Mouse (Mus musculus): ENCODE measurements around the gene G0s2. TPM values are rescaled to one million over a fixed set of nuclear protein-coding genes. Genes with fewer than 3 reads are reported as not detected.
"Not testable (repeated sequence)": the region's sequence is repeated elsewhere in the genome, so short reads cannot be mapped to it uniquely, and the experiment has no call there.

G0s2 gene
- polyA plus RNA-seq, 1 experiment from 2014 or later, result 7.1 TPM

DNA sequence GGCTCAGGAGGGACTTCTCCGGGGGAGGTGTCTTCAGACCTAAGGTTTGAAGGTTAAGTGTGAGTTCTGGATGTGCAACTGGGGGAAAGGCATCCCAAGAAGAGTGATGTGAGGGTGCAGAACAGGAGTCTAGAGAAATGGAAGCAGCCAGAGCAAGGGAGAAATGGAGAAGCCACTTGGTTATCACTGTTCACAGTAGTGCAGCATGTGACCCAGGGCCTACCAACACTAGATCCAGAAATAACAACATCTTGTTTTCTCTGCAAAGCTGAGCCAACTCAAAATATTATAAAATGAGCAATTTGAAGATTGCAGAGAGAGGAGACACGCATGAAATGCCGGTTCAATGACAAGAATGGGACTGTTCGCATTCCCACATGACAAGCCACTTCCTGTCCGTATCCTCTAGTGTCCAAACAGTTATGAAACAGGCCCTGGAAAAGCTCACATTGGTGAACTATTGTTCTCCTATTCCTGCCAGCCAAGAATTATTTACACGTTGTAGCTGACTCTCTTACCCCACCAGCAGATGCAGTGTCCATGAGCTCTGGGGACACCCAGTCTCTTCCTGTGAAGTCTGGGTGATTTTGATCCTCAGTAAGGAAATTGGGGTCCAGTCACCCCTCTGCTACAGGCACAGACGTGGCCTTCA is 11.0 kb downstream of the G0s2 start:
- H3K9ac ChIP-seq, result no peak overlapping the region
- H3K27ac ChIP-seq, result no peak overlapping the region
- H3K36me3 ChIP-seq, result no peaks in the 10 kb centered on the region
- H3K27me3 ChIP-seq, result no peaks in the 10 kb centered on the region
- H3K9me3 ChIP-seq (replicated peaks), result no peaks in the 10 kb centered on the region
- ATAC-seq (ENCODE audit: low FRiP score), result no peak
- no peak overlapping the region for H3K4me2 ChIP-seq (replicated peaks)
- WGBS, result 77% methylated on average over 7 of the region's 7 CpGs
- no peak overlapping the region for H3K4me3 ChIP-seq
- H3K4me1 ChIP-seq, result no peaks in the 10 kb centered on the region

DNA sequence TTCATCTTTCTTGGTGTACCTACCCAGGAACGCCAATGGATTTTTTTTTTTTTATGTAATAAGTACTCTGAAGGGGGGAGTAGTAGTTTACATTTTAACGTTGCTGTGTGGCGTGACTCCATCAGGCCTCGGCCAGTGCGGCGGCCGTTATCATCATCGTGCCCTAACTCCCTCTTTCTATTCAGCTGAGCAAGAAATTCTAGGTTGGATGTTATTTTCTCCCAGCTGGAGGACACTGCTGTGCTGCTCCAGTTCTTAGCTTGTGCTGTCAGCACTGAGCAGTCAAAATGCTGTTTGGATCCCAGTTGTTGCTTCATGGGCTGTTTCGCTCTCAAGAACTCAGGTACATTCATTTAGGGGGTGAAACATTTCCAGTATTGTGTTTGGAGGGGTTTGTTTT is 13.5 kb downstream of the G0s2 start:
- 85% methylated on average over 9 of the region's 9 CpGs for WGBS
- no peaks in the 10 kb centered on the region for H3K4me1 ChIP-seq
- no peaks in the 10 kb centered on the region for H3K9me3 ChIP-seq (replicated peaks)
- H3K36me3 ChIP-seq, result no peaks in the 10 kb centered on the region
- no peaks in the 10 kb centered on the region for H3K27me3 ChIP-seq
- no peak overlapping the region for H3K4me3 ChIP-seq
- ATAC-seq (ENCODE audit: low FRiP score), result no peak
- no peak overlapping the region for H3K27ac ChIP-seq
- no peak overlapping the region for H3K4me2 ChIP-seq (replicated peaks)
- no peak overlapping the region for H3K9ac ChIP-seq

DNA sequence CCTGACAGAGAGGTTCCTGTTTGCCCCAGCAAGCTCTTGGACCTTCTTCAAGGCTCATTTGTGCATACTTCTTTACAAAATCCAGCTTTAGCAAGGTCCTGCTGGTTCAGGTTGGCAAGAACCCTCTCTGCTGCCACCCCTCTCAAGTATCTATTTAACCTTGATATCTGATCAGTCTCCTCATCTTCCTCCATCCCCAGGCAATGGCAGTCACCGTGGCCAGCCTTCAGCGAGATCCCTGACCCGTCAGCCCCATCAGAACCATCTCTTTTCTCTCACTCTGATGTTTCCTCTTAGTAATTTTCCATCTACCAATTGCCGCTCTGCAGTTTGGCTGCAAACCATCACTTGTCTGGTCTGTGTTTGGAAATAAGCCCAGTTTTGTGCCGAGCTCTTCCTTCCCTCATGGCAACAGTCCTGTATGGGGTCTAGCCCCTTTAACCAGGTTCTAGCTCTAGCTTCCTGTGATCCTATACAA is 16.4 kb downstream of the G0s2 start:
- WGBS, result 83% methylated on average over 5 of the region's 5 CpGs
- no peak for ATAC-seq (ENCODE audit: low FRiP score)
- H3K4me3 ChIP-seq, result no peak overlapping the region

DNA sequence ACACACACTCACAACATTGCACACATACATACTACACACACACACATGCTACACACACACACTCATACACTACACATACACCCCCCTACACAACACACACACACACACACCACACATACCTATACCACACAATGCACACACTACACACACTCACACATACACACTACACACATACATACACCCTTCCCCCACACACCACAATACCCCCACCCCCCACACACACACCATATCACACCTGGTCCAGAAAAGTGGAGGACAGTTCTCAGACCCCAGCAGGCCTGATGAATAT is 16.8 kb downstream of the G0s2 start:
- peak overlapping the region; percentile 24; the same call in 1 of the 2 replicates for H3K9ac ChIP-seq
- H3K9me3 ChIP-seq (replicated peaks), result no peaks in the 10 kb centered on the region
- H3K27ac ChIP-seq, result no peak overlapping the region
- no peak overlapping the region for H3K4me2 ChIP-seq (replicated peaks)
- no peaks in the 10 kb centered on the region for H3K4me1 ChIP-seq
- no peak overlapping the region for H3K4me3 ChIP-seq
- H3K36me3 ChIP-seq, result no peaks in the 10 kb centered on the region
- H3K27me3 ChIP-seq, result no peaks in the 10 kb centered on the region
- 0 out of 2 replicates have a peak, but pooled peaks have one; percentile 40 for ATAC-seq (ENCODE audit: low FRiP score)

More for the DNA sequence above, 16.4 kb downstream of the G0s2 start:
- Histone ChIP-seq H3K4me2 (replicated peaks) (no peak overlapping the region), H3K4me1 (no peaks in the 10 kb centered on the region), H3K36me3 (no peaks in the 10 kb centered on the region), H3K27ac (no peak overlapping the region), H3K27me3 (no peaks in the 10 kb centered on the region), H3K9me3 (replicated peaks) (no peaks in the 10 kb centered on the region), H3K9ac (no peak overlapping the region)

DNA sequence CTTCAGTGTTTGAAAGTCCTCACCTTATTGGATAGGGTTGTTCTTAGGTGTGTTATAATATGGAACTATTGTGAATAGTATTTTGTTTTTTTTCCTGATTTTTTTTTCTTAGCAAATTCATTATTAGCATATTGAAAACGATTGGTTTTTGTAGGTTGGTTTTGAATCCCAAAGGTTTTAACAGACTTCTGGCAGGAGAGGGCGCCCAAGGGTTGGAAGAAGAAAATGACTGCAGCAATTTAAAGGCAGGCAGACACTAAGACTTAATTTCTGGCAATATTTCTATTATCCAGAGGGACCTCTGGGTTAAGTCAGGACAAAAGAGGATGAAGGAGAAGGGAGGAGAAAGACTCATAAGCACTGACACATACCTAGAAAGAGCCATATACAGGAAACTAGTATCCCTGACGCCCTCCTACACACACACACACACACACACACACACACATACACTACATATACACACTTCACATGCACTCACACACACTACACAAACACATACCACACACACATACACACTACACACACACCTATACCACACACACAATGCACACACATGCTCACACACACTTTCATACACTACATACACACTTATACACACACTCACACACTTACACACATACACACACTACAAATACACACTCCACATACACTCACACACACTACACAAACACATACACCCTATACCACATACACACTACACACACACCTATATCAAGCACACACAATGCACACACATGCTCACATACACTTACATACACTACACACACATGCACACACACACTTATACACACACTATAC is 17.3 kb downstream of the G0s2 start:
- no peaks in the 10 kb centered on the region for H3K4me1 ChIP-seq
- 37% methylated on average over 3 of the region's 3 CpGs for WGBS
- H3K4me3 ChIP-seq, result no peak overlapping the region
- ATAC-seq (ENCODE audit: low FRiP score), result 0 out of 2 replicates have a peak, but pooled peaks have one; percentile 38
- peak overlapping the region; percentile 24; the same call in 1 of the 2 replicates for H3K9ac ChIP-seq
- no peak overlapping the region for H3K27ac ChIP-seq
- no peaks in the 10 kb centered on the region for H3K36me3 ChIP-seq
- no peaks in the 10 kb centered on the region for H3K9me3 ChIP-seq (replicated peaks)
- H3K4me2 ChIP-seq (replicated peaks), result no peak overlapping the region
- no peaks in the 10 kb centered on the region for H3K27me3 ChIP-seq

DNA sequence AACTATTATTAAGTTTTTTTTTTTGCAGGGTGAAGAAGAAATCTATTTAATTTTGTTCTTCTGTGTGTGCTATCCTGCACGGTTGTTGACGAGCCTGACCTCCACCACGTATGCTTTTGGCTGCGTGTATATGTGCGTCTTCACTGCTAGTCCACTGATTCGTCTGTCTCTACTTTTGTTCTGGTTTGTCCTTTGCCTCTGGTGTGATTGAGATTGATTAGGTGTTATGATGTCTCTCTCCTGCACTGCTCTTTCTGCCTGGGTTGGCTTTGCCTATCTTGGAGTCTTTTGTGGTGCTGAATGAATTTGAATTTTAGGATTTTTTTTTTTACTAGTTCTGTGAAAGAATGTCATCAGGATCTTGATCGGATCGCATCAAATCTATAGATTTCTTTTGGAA is 18.0 kb downstream of the G0s2 start:
- no peak for ATAC-seq (ENCODE audit: low FRiP score)
- H3K9me3 ChIP-seq (replicated peaks), result no peaks in the 10 kb centered on the region
- no peaks in the 10 kb centered on the region for H3K36me3 ChIP-seq
- H3K9ac ChIP-seq, result no peak overlapping the region
- no peak overlapping the region for H3K4me2 ChIP-seq (replicated peaks)
- 66% methylated on average over 8 of the region's 8 CpGs for WGBS
- no peak overlapping the region for H3K4me3 ChIP-seq
- H3K4me1 ChIP-seq, result no peaks in the 10 kb centered on the region
- no peaks in the 10 kb centered on the region for H3K27me3 ChIP-seq
- no peak overlapping the region for H3K27ac ChIP-seq

DNA sequence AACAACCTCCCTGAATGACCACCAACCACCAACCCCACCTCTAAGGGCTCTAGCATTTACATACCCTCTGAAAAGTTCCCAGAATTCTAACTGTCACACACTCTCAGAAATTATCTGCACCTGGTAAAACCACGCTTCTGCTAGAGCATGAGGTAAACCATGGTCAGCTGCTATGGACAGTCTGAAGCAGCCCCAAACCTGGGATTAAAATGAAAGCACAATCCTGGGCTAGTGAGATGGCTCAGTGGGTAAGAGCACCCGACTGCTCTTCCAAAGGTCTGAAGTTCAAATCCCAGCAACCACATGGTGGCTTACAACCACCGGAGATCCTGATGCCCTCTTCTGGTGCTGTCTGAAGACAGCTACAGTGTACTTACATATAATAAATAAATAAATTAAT is 19.1 kb downstream of the G0s2 start:
- H3K9me3 ChIP-seq (replicated peaks); H3K36me3 ChIP-seq; H3K4me1 ChIP-seq; H3K9ac ChIP-seq; H3K27ac ChIP-seq; H3K27me3 ChIP-seq; ATAC-seq (ENCODE audit: low FRiP score); H3K4me3 ChIP-seq; H3K4me2 ChIP-seq (replicated peaks): not testable (repeated sequence)
- WGBS, result 77% methylated on average over 3 of the region's 3 CpGs

DNA sequence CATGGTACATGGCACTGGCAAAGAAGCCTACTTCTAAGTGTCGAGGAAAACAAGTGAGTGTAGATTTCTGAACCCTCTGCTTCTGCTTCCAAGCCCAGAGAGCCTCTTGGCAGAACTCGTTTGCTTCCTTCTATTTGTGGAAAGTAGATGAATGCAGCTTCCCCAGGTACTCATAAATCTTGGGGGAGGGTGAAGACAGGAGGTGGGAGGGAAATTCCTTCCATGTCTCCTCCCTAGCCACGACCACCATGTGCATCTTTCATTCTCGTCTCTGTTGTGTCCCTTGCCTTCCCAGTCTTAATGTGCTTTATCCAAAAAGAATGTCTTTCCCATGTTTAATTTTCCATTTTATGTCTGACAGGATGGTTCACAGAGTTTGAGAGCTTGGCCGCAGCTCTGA is 20.4 kb downstream of the G0s2 start:
- Histone ChIP-seq H3K4me3 (no peak overlapping the region), H3K9ac (no peak overlapping the region), H3K36me3 (no peaks in the 10 kb centered on the region), H3K9me3 (replicated peaks) (no peaks in the 10 kb centered on the region), H3K4me1 (no peaks in the 10 kb centered on the region), H3K27ac (no peak overlapping the region), H3K27me3 (no peaks in the 10 kb centered on the region), H3K4me2 (replicated peaks) (no peak overlapping the region)
- 51% methylated on average over 5 of the region's 5 CpGs for WGBS
- ATAC-seq (ENCODE audit: low FRiP score), result no peak

DNA sequence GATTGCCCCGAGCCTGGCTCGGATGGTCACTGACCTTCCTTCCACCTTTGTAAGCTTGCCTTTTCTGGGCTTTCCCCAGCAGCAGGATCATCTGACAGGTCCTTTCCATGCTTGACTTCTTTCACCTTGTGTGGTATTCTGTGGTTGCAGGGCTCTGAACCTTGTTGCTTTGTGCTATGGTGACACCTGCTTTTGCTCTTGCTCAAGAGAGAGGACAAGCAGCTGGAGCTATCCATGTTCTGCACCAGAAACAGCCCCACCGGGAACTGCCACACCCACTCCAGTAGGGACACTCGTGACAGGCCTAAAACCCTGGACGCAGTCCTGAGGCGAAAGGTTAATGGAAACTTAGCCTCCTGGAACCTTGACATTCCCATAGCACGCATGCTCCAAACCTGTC is 21.6 kb downstream of the G0s2 start:
- Histone ChIP-seq H3K4me1 (no peaks in the 10 kb centered on the region), H3K36me3 (no peaks in the 10 kb centered on the region), H3K9me3 (replicated peaks) (no peaks in the 10 kb centered on the region), H3K27me3 (no peaks in the 10 kb centered on the region), H3K4me2 (replicated peaks) (no peak overlapping the region), H3K4me3 (no peak overlapping the region), H3K27ac (no peak overlapping the region), H3K9ac (no peak overlapping the region)
- ATAC-seq (ENCODE audit: low FRiP score), result no peak
- WGBS, result 78% methylated on average over 7 of the region's 7 CpGs

DNA sequence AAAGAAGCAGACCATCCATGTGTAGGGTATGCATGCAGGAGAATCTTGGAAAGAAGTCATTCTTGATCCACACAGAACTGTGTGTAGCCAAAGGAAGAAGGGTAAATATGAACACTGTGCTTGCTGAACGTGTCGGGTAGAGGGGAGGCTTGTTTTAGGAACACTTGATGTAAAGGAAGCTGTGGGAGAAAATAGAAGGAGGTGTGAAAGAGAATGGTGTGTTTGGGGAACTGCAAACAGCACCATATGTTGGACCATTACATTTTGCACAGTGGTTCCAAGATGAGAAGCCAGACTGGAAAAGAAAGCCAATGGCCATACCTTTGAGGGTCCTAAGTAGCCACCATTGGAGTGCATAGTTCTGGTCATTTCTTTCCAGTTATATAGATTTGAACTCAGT is 23.0 kb downstream of the G0s2 start:
- H3K36me3 ChIP-seq, result no peaks in the 10 kb centered on the region
- no peak overlapping the region for H3K4me3 ChIP-seq
- H3K27ac ChIP-seq, result no peak overlapping the region
- 86% methylated on average over 2 of the region's 2 CpGs for WGBS
- no peak for ATAC-seq (ENCODE audit: low FRiP score)
- H3K9ac ChIP-seq, result no peak overlapping the region
- no peaks in the 10 kb centered on the region for H3K4me1 ChIP-seq
- H3K4me2 ChIP-seq (replicated peaks), result no peak overlapping the region
- H3K27me3 ChIP-seq, result no peaks in the 10 kb centered on the region
- no peaks in the 10 kb centered on the region for H3K9me3 ChIP-seq (replicated peaks)

DNA sequence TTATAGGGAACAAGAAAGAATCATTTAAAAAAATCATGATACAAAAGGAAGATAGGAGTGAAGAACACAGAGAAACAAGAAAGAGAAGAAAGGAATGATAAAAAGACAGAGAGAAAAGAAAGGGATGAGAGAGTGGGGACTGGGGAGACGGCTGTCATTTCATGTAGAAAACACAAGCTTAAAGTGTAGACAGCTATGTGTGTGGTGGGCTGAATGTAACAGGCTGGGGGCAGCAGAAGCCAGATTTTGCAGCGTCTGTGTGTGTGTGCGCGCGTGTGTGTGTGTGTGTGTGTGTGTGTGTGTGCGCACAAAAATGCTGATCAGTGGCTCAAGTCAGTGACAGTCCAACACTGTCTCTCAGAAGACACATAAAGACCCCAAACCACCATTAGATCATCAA is 28.8 kb downstream of the G0s2 start:
- no peaks in the 10 kb centered on the region for H3K27me3 ChIP-seq
- H3K4me3 ChIP-seq, result no peak overlapping the region
- H3K9ac ChIP-seq, result no peak overlapping the region
- WGBS, result 77% methylated on average over 6 of the region's 6 CpGs
- no peaks in the 10 kb centered on the region for H3K9me3 ChIP-seq (replicated peaks)
- H3K4me1 ChIP-seq, result no peaks in the 10 kb centered on the region
- H3K36me3 ChIP-seq, result no peaks in the 10 kb centered on the region
- H3K4me2 ChIP-seq (replicated peaks), result no peak overlapping the region
- no peak overlapping the region for H3K27ac ChIP-seq
- no peak for ATAC-seq (ENCODE audit: low FRiP score)

DNA sequence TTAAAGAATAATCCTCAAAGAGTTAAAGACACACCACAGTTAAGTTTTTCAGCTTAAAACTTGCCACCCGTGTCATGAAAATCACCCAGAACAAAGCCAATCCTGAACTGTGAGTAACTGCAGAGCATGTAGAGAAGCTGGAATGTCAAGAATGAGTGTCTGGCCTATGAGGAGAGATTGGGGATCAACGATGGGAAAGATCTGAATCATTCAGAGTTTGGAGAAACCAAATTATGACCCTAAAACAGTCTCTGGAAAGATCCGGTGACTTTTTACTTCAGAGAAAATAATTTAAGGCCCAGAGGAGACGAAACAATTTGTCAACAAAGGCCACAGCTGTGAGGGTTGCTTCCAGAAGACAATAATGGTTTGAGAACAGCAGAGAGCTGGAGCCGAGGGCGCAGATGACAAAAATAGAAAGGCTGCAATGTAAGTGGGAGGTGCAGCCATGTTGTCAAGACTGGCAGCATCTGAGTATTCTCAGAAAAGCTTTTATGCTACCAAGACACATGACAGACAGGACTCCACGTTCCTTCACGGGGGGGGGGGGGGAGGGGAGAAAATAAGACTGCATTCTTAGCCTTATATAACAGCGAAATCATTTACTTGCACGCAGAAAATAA is 29.3 kb downstream of the G0s2 start:
- no peak overlapping the region for H3K4me3 ChIP-seq
- H3K9me3 ChIP-seq (replicated peaks), result no peaks in the 10 kb centered on the region
- ATAC-seq (ENCODE audit: low FRiP score), result no peak
- H3K4me2 ChIP-seq (replicated peaks), result no peak overlapping the region
- no peak overlapping the region for H3K9ac ChIP-seq
- H3K4me1 ChIP-seq, result no peaks in the 10 kb centered on the region
- H3K27ac ChIP-seq, result no peak overlapping the region
- 61% methylated on average over 10 of the region's 10 CpGs for WGBS
- H3K36me3 ChIP-seq, result no peaks in the 10 kb centered on the region
- H3K27me3 ChIP-seq, result no peaks in the 10 kb centered on the region

DNA sequence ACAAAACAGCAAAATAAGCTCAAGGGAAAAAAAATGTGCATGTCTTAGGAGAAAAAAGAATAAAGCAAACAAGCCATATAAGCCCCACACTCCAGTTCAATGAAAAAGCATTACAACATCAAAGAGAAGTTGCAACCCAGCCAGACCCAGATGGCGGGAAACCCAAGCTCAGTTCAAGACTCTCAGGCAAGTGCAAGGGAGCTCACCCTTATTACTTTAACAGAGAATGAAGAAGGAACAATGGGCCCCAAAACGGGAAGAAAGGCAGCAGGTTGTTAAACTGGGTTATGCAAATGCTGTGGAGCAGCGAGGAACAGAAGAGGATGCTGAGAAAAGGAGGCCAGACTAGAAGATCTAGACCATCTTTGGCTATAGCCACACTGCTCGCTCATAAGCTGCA is 30.2 kb downstream of the G0s2 start:
- no peaks in the 10 kb centered on the region for H3K36me3 ChIP-seq
- no peak overlapping the region for H3K9ac ChIP-seq
- WGBS, result 60% methylated on average over 4 of the region's 4 CpGs

More for the DNA sequence above, 30.2 kb downstream of the G0s2 start:
- no peak for ATAC-seq (ENCODE audit: low FRiP score)
- Histone ChIP-seq H3K4me1 (no peaks in the 10 kb centered on the region), H3K4me3 (no peak overlapping the region), H3K27me3 (no peaks in the 10 kb centered on the region), H3K4me2 (replicated peaks) (no peak overlapping the region), H3K27ac (no peak overlapping the region), H3K9me3 (replicated peaks) (no peaks in the 10 kb centered on the region)

Measured in hindbrain, embryonic 12.5 days (tissue).